Mouse (Mus musculus) CH12.LX (cell line): ENCODE measurements at regions not wholly inside any gene's neighbourhood (a gene's known extent, or its start where the extent isn't known, plus 50 kb on each side); places are given as distances from the start of the nearest gene placed in this dataset.

ENCODE experiments used
- DNase-seq: peaks from one replicate; pipeline ENCODE4 v3.0.0-alpha.2; 2013; ENCODE audit errors: extremely low read depth
- H3K27ac ChIP-seq: 2 replicates; pipeline ENCODE4 v1.5.1; 2012; ENCODE audit warnings: low read depth, mild to moderate bottlenecking, control low read depth, moderate library complexity; ENCODE audit not compliant: insufficient read depth
- H3K27me3 ChIP-seq: replicated peaks from 2 replicates; pipeline ENCODE3; 2012; ENCODE audit warnings: inconsistent platforms
- H3K36me3 ChIP-seq, 2 experiments: replicated peaks in 1 of 2; 2 replicates each; pipeline versions ENCODE3 to v1.6.1; 2012; ENCODE audit warnings: inconsistent platforms in 1 of 2, low read length in 1 of 2, mild to moderate bottlenecking in 1 of 2, mixed read lengths in 1 of 2, moderate library complexity in 1 of 2; ENCODE audit not compliant: control insufficient read depth in 1 of 2, insufficient read depth in 1 of 2
- H3K4me1 ChIP-seq, 2 experiments: 2 replicates each; pipeline ENCODE4 v1.6.1; 2012; ENCODE audit warnings: inconsistent platforms in 1 of 2, moderate library complexity in 1 of 2; ENCODE audit not compliant: insufficient read depth in 2 of 2, control insufficient read depth in 1 of 2
- H3K4me2 ChIP-seq: 2 replicates; pipeline ENCODE4 v1.6.1; 2012; ENCODE audit warnings: low read depth, mild to moderate bottlenecking, control low read depth; ENCODE audit not compliant: poor library complexity, insufficient read depth, severe bottlenecking
- H3K4me3 ChIP-seq, 3 experiments: fragments of 150-350 bp in 1 of 3; sonication (generic) in 1 of 3; replicated peaks in 1 of 3; 2 replicates each; pipeline versions ENCODE3 to v1.5.1; 2011 to 2012; ENCODE audit warnings: low read depth in 2 of 3, low read length in 2 of 3, mild to moderate bottlenecking in 2 of 3, moderate library complexity in 2 of 3, control low read depth in 1 of 3, improper control_type of control experiment in 1 of 3, inconsistent platforms in 1 of 3, mixed read lengths in 1 of 3; ENCODE audit not compliant: poor library complexity in 1 of 3
- H3K79me2 ChIP-seq: replicated peaks from 2 replicates; pipeline ENCODE4 v1.6.1; 2012; ENCODE audit warnings: mild to moderate bottlenecking, moderate library complexity; ENCODE audit not compliant: control insufficient read depth, poor library complexity, insufficient read depth, severe bottlenecking; ENCODE audit errors: extremely low read depth
- H3K9ac ChIP-seq: 2 replicates; pipeline ENCODE4 v1.6.1; 2012; ENCODE audit warnings: low read depth, mild to moderate bottlenecking, control low read depth, moderate library complexity; ENCODE audit not compliant: insufficient read depth
- H3K9me3 ChIP-seq: replicated peaks from 2 replicates; pipeline ENCODE3; 2012; ENCODE audit warnings: low read length, inconsistent platforms, mixed read lengths
- E2F4 ChIP-seq: IDR thresholded peaks from 2 replicates; pipeline ENCODE4 v1.6.1; 2011; ENCODE audit warnings: low read depth, low read length, improper control_type of control experiment; ENCODE audit not compliant: insufficient replicate concordance
- HCFC1 ChIP-seq: IDR thresholded peaks from 2 replicates; pipeline ENCODE4 v1.6.1; 2012; ENCODE audit warnings: low read depth, mild to moderate bottlenecking, inconsistent platforms, low read length, improper control_type of control experiment
- JUN ChIP-seq: IDR thresholded peaks from 2 replicates; pipeline ENCODE4 v1.6.1; 2011; ENCODE audit warnings: low read depth, mild to moderate bottlenecking, low read length, improper control_type of control experiment, moderate library complexity; ENCODE audit not compliant: insufficient read depth
- MAFK ChIP-seq: IDR thresholded peaks from 2 replicates; pipeline ENCODE4 v1.6.1; 2011; ENCODE audit warnings: low read length, improper control_type of control experiment; ENCODE audit not compliant: insufficient replicate concordance
- MAX ChIP-seq: IDR thresholded peaks from 2 replicates; pipeline ENCODE4 v1.6.1; 2011; ENCODE audit warnings: low read length, improper control_type of control experiment
- MXI1 ChIP-seq: IDR thresholded peaks from 2 replicates; pipeline ENCODE4 v1.6.1; 2011; ENCODE audit warnings: mild to moderate bottlenecking, low read depth, low read length, improper control_type of control experiment
- NELFE ChIP-seq: IDR thresholded peaks from 2 replicates; pipeline ENCODE4 v1.6.1; 2011; ENCODE audit warnings: low read depth, low read length, improper control_type of control experiment
- PAX5 ChIP-seq: IDR thresholded peaks from 2 replicates; pipeline ENCODE4 v1.6.1; 2012; ENCODE audit warnings: low read length, inconsistent platforms, mixed read lengths
- POLR2A ChIP-seq: IDR thresholded peaks from 2 replicates; pipeline ENCODE4 v1.6.1; 2011; ENCODE audit warnings: low read depth, mild to moderate bottlenecking, improper control_type of control experiment, low read length
- POLR2AphosphoS2 ChIP-seq: IDR thresholded peaks from 2 replicates; pipeline ENCODE4 v1.6.1; 2011; ENCODE audit warnings: low read depth, low read length, improper control_type of control experiment
- SIN3A ChIP-seq: IDR thresholded peaks from 2 replicates; pipeline ENCODE4 v1.6.1; 2012; ENCODE audit warnings: low read length, improper control_type of control experiment, inconsistent platforms
- TCF12 ChIP-seq: IDR thresholded peaks from 2 replicates; pipeline ENCODE4 v1.6.1; 2014; ENCODE audit warnings: low read depth, mild to moderate bottlenecking, inconsistent platforms, low read length, improper control_type of control experiment
- USF1 ChIP-seq: IDR thresholded peaks from 2 replicates; pipeline ENCODE4 v1.6.1; 2014; ENCODE audit warnings: low read depth, mild to moderate bottlenecking, inconsistent platforms, low read length, improper control_type of control experiment
- USF2 ChIP-seq: conservative IDR thresholded peaks from 2 replicates; pipeline ENCODE4 v1.6.1; 2011; ENCODE audit warnings: low read depth, low read length, improper control_type of control experiment
- ZKSCAN1 ChIP-seq: IDR thresholded peaks from 2 replicates; pipeline ENCODE4 v1.6.1; 2012; ENCODE audit warnings: low read depth, inconsistent platforms, low read length, improper control_type of control experiment, borderline replicate concordance
- ZMIZ1 ChIP-seq: IDR thresholded peaks from 2 replicates; pipeline ENCODE4 v1.6.1; 2012; ENCODE audit warnings: low read depth, mild to moderate bottlenecking, inconsistent platforms, low read length, improper control_type of control experiment
- ZNF384 ChIP-seq: IDR thresholded peaks from 2 replicates; pipeline ENCODE4 v1.6.1; 2012; ENCODE audit warnings: low read depth, low read length, improper control_type of control experiment, inconsistent platforms
- dilution Hi-C: fragments of 300-500 bp; cut with MboI; formaldehyde crosslinking; loops from 2 replicates; pipeline ENCODE4 v1.14.3; 2020; ENCODE audit warnings: low sequenced_read_pairs; ENCODE audit not compliant: extremely low pct_unique_long_range_greater_than_20kb, extremely low pct_ligation_motif_present
- in situ Hi-C: fragments of 300-500 bp; cut with MboI; formaldehyde crosslinking; loops from 3 replicates; pipeline ENCODE4 v1.14.3; 2019; ENCODE audit warnings: low sequenced_read_pairs, low pct_ligation_motif_present, low pct_unique_long_range_greater_than_20kb, mixed read lengths

GRCm38 (mm10) chr15:51363391-51363790, 2521.3 kb upstream of the Gm7489 start:
- peak; percentile 15 for DNase-seq
- no peak for TF ChIP-seq E2F4
- no peak for TF ChIP-seq USF1
- TF ChIP-seq POLR2A = no peak
- no peak for TF ChIP-seq USF2
- no peak for TF ChIP-seq MAFK
- TF ChIP-seq ZMIZ1 = no peak
- no peak for TF ChIP-seq MXI1
- TF ChIP-seq PAX5 = no peak
- TF ChIP-seq MAX = no peak
- TF ChIP-seq ZKSCAN1 = no peak
- TF ChIP-seq, all 38 proteins: peak for 0
- Histone ChIP-seq H3K27me3 (no peaks in the 10 kb centered on the region), H3K27ac (no peak overlapping the region), H3K4me1 (peaks cover 0 to 7% of the 10 kb centered on the region in 2 experiments; a peak in 1 of 4 replicates), H3K79me2 (no peaks in the 10 kb centered on the region), H3K4me3 (no peak overlapping the region), H3K36me3 (no peaks in the 10 kb centered on the region), H3K4me2 (no peak overlapping the region), H3K9me3 (no peaks in the 10 kb centered on the region), H3K9ac (no peak overlapping the region)
- in situ Hi-C loops (no loop called here), dilution Hi-C loops (no loop called here)

DNA sequence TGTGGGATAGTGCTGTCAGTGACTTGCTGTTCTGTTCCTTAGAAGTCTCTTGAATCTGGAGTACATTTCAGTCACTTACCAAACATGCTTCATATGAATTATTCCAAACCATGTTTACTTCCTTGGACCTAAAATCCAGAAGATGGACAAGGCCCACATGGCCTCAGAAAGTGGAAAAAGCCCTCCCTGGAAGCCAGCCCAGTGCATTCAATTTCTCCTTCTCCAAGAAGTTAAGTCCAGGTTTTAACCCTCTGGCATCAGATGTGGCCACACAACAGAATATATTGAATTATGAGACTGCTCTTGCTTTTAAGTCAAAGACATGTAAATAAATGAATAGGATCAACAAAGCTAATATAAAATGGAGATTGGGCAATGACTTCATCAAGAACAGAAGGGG, 2513.5 kb upstream of the Gm7489 start:
- H3K4me3 ChIP-seq = no peak overlapping the region
- no peaks in the 10 kb centered on the region for H3K4me1 ChIP-seq
- H3K9me3 ChIP-seq = no peaks in the 10 kb centered on the region
- dilution Hi-C loops = no loop called here
- TF ChIP-seq ZNF384 (no peak), MXI1 (no peak), TCF12 (no peak), ZMIZ1 (no peak)
- no peak overlapping the region for H3K27ac ChIP-seq
- H3K4me2 ChIP-seq = no peak overlapping the region
- in situ Hi-C loops = no loop called here
- no peaks in the 10 kb centered on the region for H3K27me3 ChIP-seq
- DNase-seq = no peak
- no peaks in the 10 kb centered on the region for H3K36me3 ChIP-seq
- no peak overlapping the region for H3K9ac ChIP-seq
- H3K79me2 ChIP-seq = no peaks in the 10 kb centered on the region

DNA sequence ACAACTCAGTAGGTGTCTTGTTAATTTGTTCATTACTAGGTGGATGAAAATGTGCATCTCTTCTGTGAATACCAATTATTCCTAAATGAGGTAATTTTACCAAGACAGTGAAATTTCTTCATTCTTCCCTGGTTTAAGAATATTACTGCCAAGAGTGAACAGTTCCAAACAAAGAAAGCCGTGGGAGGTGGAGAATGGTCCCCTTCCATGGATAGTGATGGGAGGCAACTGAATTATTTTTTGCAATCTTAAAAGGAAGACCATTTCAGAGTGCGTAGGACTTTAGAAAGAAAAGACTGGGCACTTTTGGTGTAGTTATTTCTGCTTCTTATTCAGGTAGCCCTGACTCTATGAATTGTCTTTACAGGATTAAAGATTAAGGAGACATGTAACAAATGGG, 2494.3 kb upstream of the Gm7489 start:
- in situ Hi-C loops (no loop called here), dilution Hi-C loops (no loop called here)
- Histone ChIP-seq H3K4me1 (no peaks in the 10 kb centered on the region), H3K27me3 (no peaks in the 10 kb centered on the region), H3K4me3 (no peak overlapping the region), H3K9me3 (no peaks in the 10 kb centered on the region), H3K4me2 (no peak overlapping the region), H3K36me3 (no peaks in the 10 kb centered on the region), H3K79me2 (no peaks in the 10 kb centered on the region), H3K9ac (no peak overlapping the region), H3K27ac (no peak overlapping the region)
- DNase-seq = no peak
- TF ChIP-seq SIN3A = no peak
- no peak for TF ChIP-seq JUN
- TF ChIP-seq ZKSCAN1 = no peak
- no peak for TF ChIP-seq POLR2AphosphoS2
- TF ChIP-seq USF2 = no peak
- no peak for TF ChIP-seq PAX5
- TF ChIP-seq NELFE = no peak
- TF ChIP-seq HCFC1 = no peak
- no peak for TF ChIP-seq USF1
- no peak for TF ChIP-seq TCF12
